Mouse (Mus musculus) lung, embryonic 14.5 days (tissue): ENCODE data around the gene Plpp6. TPM values are rescaled to one million over a fixed set of nuclear protein-coding genes. Genes with fewer than 3 reads are reported as not detected.

Source experiments
- ATAC-seq: fragments of 200-750 bp; cut with Nextera tagmentation; 2 replicates; pipeline ENCODE4 v1.8.0; 2017; ENCODE audit warnings: mild to moderate bottlenecking, moderate TSS enrichment, moderate library complexity; ENCODE audit not compliant: insufficient read depth
- DNase-seq: peaks from one replicate; pipeline ENCODE4 v3.0.0-alpha.2; 2015
- H3K27ac ChIP-seq: fragments of 300-500 bp; sonication (generic); 2 replicates; pipeline ENCODE4 v1.5.1; 2014; ENCODE audit warnings: low read depth, mild to moderate bottlenecking, moderate library complexity
- H3K27me3 ChIP-seq: fragments of 300-500 bp; sonication (generic); 2 replicates; pipeline ENCODE4 v1.6.1; 2014; ENCODE audit warnings: low read length, control low read depth; ENCODE audit not compliant: insufficient read depth
- H3K36me3 ChIP-seq: fragments of 300-500 bp; sonication (generic); 2 replicates; pipeline ENCODE4 v1.6.1; 2014; ENCODE audit warnings: control low read depth; ENCODE audit not compliant: insufficient read depth
- H3K4me1 ChIP-seq: fragments of 300-500 bp; sonication (generic); 2 replicates; pipeline ENCODE4 v1.6.1; 2014; ENCODE audit warnings: antibody characterized with exemption, control low read depth; ENCODE audit not compliant: insufficient read depth
- H3K4me2 ChIP-seq: fragments of 300-500 bp; sonication (generic); 2 replicates; pipeline ENCODE4 v1.6.1; 2014; ENCODE audit warnings: mild to moderate bottlenecking
- H3K4me3 ChIP-seq: fragments of 300-500 bp; sonication (generic); 2 replicates; pipeline ENCODE4 v1.5.1; 2014; ENCODE audit warnings: low read depth, low read length
- H3K9ac ChIP-seq: fragments of 300-500 bp; sonication (generic); 2 replicates; pipeline ENCODE4 v1.6.1; 2014
- H3K9me3 ChIP-seq: fragments of 300-500 bp; sonication (generic); 2 replicates; pipeline ENCODE4 v1.6.1; 2016; ENCODE audit warnings: low read depth, low read length, control low read depth
- CTCF ChIP-seq: IDR thresholded peaks from 2 replicates; pipeline ENCODE4 v1.5.1; 2016; ENCODE audit warnings: antibody characterized with exemption, low read depth
- WGBS: fragments of 180-500 bp; shearing (Covaris S2); extraction: QIAGEN DNeasy Blood & Tissue Kit; methylation state at CpG from one replicate; pipeline ENCODE4 v1.1.7; 2014; 5-methylcytosine and 5-hydroxymethylcytosine counted together
- polyA plus RNA-seq: library from polyadenylated mRNA; unstranded; fragments of >200 nt; fragmentation: Nextera tagmentation; extraction: Ambion mirVana; gene quantifications from 2 replicates; pipeline ENCODE4 v1.2.1, GENCODE M21; 2014

The Plpp6 gene
- 9.6 and 10.3 TPM in 2 replicates for polyA plus RNA-seq

DNA sequence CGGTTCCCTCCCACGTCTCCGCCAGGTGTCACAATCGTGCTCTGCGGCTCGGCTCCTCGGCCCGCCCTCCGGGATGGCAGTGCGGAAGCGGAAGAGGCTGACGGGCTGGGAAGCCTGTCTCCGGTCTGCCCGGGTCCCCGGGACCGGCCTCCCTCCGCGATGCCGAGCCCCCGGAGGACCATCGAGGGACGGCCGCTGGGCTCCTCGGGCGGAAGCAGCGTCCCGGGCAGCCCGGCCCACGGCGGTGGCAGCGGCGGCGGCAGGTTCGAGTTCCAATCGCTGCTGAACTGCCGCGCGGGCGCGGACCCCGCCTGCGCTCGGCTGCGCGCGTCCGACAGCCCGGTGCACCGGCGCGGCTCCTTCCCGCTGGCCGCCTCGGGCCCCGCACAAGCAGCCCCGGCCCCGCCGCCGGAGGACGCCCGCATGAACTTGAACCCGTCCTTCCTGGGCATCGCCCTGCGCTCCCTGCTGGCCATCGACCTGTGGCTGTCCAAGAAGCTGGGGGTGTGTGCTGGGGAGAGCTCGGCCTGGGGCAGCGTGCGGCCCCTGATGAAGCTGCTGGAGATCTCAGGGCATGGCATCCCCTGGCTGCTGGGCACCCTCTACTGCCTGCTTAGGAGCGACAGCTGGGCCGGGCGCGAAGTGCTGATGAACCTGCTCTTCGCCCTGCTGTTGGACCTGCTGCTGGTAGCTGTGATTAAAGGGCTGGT lies at the start of gene Plpp6:
Plpp6 (plus strand) TSS at position 112 of the 710 bp plus-strand sequence.
- peak; percentile 85 for DNase-seq
- H3K4me2 ChIP-seq = peak within 1 kb of the TSS; percentile 94
- peak within 1 kb of the TSS; percentile 82 for H3K9ac ChIP-seq
- peaks cover 7% of the 10 kb centered on the region; the same call in 1 of the 2 replicates for H3K4me1 ChIP-seq
- H3K4me3 ChIP-seq = peak within 1 kb of the TSS; percentile 82
- H3K27me3 ChIP-seq = no peaks in the 10 kb centered on the region
- peak within 1 kb of the TSS; percentile 60; the same call in 1 of the 2 replicates for H3K27ac ChIP-seq
- WGBS = under 1% methylated on average over 62 of the region's 73 CpGs
- no peaks in the 10 kb centered on the region for H3K9me3 ChIP-seq
- peak; percentile 80 for ATAC-seq
- no peaks in the 10 kb centered on the region for H3K36me3 ChIP-seq
- TF ChIP-seq CTCF = peak; percentile 65

DNA sequence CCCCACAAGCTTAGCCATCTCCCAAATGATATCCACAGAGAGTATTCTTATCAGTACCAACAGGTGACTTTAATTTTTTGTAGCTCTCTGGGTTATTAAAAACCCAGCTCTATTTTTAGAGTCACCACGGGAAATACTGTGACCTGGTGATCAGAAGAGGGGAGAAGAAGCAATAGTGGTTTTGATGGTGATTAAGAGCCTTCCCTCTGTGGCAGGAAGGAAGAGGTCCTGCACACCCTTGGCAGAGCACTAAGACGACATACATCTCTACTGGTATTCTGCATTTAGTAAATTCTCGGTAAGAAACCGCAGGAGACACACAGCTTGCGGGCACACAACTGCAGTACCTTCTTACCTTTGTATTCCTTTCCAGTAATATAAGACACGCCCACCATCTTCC lies 49.2 kb upstream of the Plpp6 start:
- ATAC-seq = no peak
- peaks cover 5% of the 10 kb centered on the region; the same call in 1 of the 2 replicates for H3K4me1 ChIP-seq
- no peak for TF ChIP-seq CTCF
- no peak overlapping the region for H3K4me2 ChIP-seq
- no peak overlapping the region for H3K27ac ChIP-seq
- no peaks in the 10 kb centered on the region for H3K36me3 ChIP-seq
- no peak for DNase-seq
- no peak overlapping the region for H3K9ac ChIP-seq
- H3K9me3 ChIP-seq = no peaks in the 10 kb centered on the region
- H3K27me3 ChIP-seq = no peaks in the 10 kb centered on the region
- WGBS = 72% methylated on average over 6 of the region's 6 CpGs
- no peak overlapping the region for H3K4me3 ChIP-seq

- Histone ChIP-seq H3K36me3 (no peaks in the 10 kb centered on the region), H3K4me3 (no peak overlapping the region), H3K9me3 (no peaks in the 10 kb centered on the region), H3K27ac (no peak overlapping the region), H3K27me3 (no peaks in the 10 kb centered on the region), H3K4me2 (no peak overlapping the region), H3K9ac (no peak overlapping the region), H3K4me1 (peaks cover 5% of the 10 kb centered on the region; the same call in 1 of the 2 replicates)
- 61% methylated on average over 2 of the region's 2 CpGs for WGBS
- ATAC-seq (no peak), DNase-seq (peak; percentile 14)
- TF ChIP-seq CTCF = no peak
Observed at GRCm38 (mm10) chr19:28915602-28916250, 48.0 kb upstream of the Plpp6 start.

DNA sequence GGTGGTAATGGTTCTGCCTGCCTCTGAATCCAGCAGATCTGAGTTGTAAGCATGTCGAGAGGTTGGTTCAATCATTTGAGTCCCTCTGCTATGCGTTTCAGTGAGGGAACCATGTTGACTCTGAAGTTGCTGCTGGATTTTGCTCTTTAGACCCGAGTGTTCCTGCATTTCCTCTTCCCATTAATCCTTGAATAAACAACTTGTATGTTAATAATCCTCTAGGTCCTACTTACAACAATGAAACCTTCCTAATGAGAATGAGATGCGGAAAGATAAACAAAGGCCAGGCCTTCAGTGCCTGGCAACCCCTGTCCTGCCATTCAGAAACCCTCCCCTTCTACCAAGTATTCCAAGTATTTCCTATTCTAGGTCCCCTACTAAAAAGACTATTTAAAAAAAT lies 47.3 kb upstream of the Plpp6 start:
- Histone ChIP-seq H3K9ac (no peak overlapping the region), H3K4me1 (peaks cover 5% of the 10 kb centered on the region; the same call in 1 of the 2 replicates), H3K4me2 (no peak overlapping the region), H3K27me3 (no peaks in the 10 kb centered on the region), H3K4me3 (no peak overlapping the region), H3K27ac (no peak overlapping the region), H3K9me3 (no peaks in the 10 kb centered on the region), H3K36me3 (no peaks in the 10 kb centered on the region)
- no peak for TF ChIP-seq CTCF
- 28% methylated on average over 4 of the region's 4 CpGs for WGBS
- ATAC-seq (no peak), DNase-seq (peak; percentile 30)

DNA sequence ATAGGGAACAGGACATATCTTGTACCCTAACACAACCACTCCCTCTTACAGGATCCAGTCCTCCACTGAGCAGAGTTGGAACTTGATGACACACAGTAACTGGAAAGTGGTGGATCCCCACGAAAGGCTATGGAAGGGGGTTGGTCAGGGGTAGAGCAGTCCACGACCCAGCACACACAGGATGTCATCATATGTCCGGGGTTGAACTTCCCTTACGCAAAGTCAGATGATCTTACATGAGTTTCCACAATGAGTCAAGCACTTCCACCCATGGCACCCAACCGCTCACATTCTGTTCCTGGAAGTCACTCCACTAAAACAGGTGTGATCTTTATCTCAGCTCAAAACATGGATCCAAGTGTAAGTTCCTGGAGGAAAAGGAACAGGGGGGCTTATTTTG lies 45.9 kb upstream of the Plpp6 start:
- DNase-seq = no peak
- Histone ChIP-seq H3K4me3 (no peak overlapping the region), H3K36me3 (no peaks in the 10 kb centered on the region), H3K9ac (no peak overlapping the region), H3K4me1 (peaks cover 5% of the 10 kb centered on the region; the same call in 1 of the 2 replicates), H3K4me2 (no peak overlapping the region), H3K9me3 (no peaks in the 10 kb centered on the region), H3K27ac (no peak overlapping the region), H3K27me3 (no peaks in the 10 kb centered on the region)
- WGBS = 82% methylated on average over 5 of the region's 5 CpGs
- no peak for ATAC-seq
- TF ChIP-seq CTCF = no peak

DNA sequence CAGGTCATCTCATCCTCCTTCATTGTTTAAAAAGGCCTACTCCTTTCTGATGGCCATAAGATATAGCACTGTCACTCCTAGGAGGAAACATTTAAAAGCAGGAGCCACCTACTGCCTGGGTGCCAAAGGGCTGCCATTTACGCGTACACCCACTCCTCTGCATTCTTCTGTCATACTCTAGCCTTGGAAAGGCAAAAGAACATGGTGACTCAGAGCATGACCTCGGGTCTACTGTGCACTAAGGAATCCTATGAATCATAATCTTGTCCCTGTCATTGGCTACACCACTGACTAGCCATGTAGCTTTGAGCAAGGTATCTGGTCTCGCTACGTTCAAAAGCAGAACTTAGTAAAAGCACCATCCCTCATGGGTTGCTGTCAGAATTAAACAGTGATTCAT lies 37.4 kb upstream of the Plpp6 start:
- no peak overlapping the region for H3K9ac ChIP-seq
- H3K4me1 ChIP-seq = no peaks in the 10 kb centered on the region
- H3K4me2 ChIP-seq = no peak overlapping the region
- no peaks in the 10 kb centered on the region for H3K36me3 ChIP-seq
- WGBS = 86% methylated on average over 5 of the region's 5 CpGs
- ATAC-seq (no peak), DNase-seq (no peak)
- no peaks in the 10 kb centered on the region for H3K27me3 ChIP-seq
- no peaks in the 10 kb centered on the region for H3K9me3 ChIP-seq
- H3K4me3 ChIP-seq = no peak overlapping the region
- TF ChIP-seq CTCF = no peak
- no peak overlapping the region for H3K27ac ChIP-seq

DNA sequence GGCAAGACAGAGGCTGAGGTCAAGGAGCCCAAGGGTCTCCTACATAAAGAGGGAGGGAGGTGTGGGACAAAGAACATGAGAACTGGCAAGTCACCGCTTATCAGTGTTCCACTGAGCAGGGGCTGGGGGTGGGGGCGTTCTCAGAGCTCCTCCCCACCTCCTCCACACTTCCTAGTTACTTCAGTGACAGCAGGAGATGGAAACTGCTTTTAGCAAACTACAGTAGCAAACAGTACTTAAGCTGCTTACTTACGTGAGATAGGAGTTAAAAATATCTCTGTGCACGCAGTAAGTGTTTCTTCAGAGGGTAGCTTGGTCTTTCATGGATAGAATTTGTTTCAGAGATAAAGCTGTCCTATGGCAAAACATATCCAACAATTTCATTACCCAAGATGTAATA lies 36.4 kb upstream of the Plpp6 start:
- Histone ChIP-seq H3K9ac (no peak overlapping the region), H3K9me3 (no peaks in the 10 kb centered on the region), H3K27me3 (no peaks in the 10 kb centered on the region), H3K27ac (no peak overlapping the region), H3K36me3 (no peaks in the 10 kb centered on the region), H3K4me1 (no peaks in the 10 kb centered on the region), H3K4me3 (no peak overlapping the region), H3K4me2 (no peak overlapping the region)
- TF ChIP-seq CTCF = no peak
- 28% methylated on average over 4 of the region's 4 CpGs for WGBS
- no peak for ATAC-seq
- DNase-seq = no peak
